Mouse (Mus musculus): Measurements from ENCODE around the gene Olfr324. TPM values are rescaled to one million over a fixed set of nuclear protein-coding genes. Genes with fewer than 3 reads are reported as not detected.

Gene Olfr324
- total RNA-seq (2021) = not detected

- DNase-seq = no peak
Observed at GRCm38 (mm10) chr11:58594814-58595213, at the start of gene Olfr324. TSS of gene Olfr324 (plus strand) at chr11:58595114.

- DNase-seq = no peak
Observed at GRCm38 (mm10) chr11:58546322-58546721, 48.6 kb upstream of the Olfr324 start, which contains the start of gene Olfr329-ps. TSS of gene Olfr329-ps (minus strand) at chr11:58546422.

- no peak for DNase-seq
Observed at GRCm38 (mm10) chr11:58555536-58555935, 39.4 kb upstream of the Olfr324 start, which contains the start of gene Olfr328. TSS of gene Olfr328 (minus strand) at chr11:58555636.

GRCm38 (mm10) chr11:58570405-58570804 is 24.5 kb upstream of the Olfr324 start, which contains the start of gene Olfr224:
TSS of gene Olfr224 (minus strand) at chr11:58570553.
- peak; percentile 55 for DNase-seq

GRCm38 (mm10) chr11:58577430-58577829 is 17.5 kb upstream of the Olfr324 start, which contains the start of gene Olfr325:
TSS of gene Olfr325 (plus strand) at chr11:58577730.
- DNase-seq = no peak

- no peak for DNase-seq
Observed at GRCm38 (mm10) chr11:58578636-58579035, 16.3 kb upstream of the Olfr324 start.

- DNase-seq = peak; percentile 71
Observed at GRCm38 (mm10) chr11:58587898-58588348, 7.0 kb upstream of the Olfr324 start.

GRCm38 (mm10) chr11:58588620-58589250 is 6.2 kb upstream of the Olfr324 start:
- DNase-seq = no peak

GRCm38 (mm10) chr11:58597837-58598236 is 2.9 kb downstream of the Olfr324 start:
- no peak for DNase-seq

GRCm38 (mm10) chr11:58602062-58602461 is 7.1 kb downstream of the Olfr324 start:
- no peak for DNase-seq

GRCm38 (mm10) chr11:58602800-58603560 is 8.1 kb downstream of the Olfr324 start:
- no peak for DNase-seq

GRCm38 (mm10) chr11:58604688-58605087 is 9.8 kb downstream of the Olfr324 start:
- DNase-seq = no peak

GRCm38 (mm10) chr11:58605228-58605627 is 10.3 kb downstream of the Olfr324 start:
- no peak for DNase-seq

- no peak for DNase-seq
Observed at GRCm38 (mm10) chr11:58606177-58606919, 11.4 kb downstream of the Olfr324 start.

- no peak for DNase-seq
Observed at GRCm38 (mm10) chr11:58607030-58607429, 12.1 kb downstream of the Olfr324 start.

- DNase-seq = no peak
Observed at GRCm38 (mm10) chr11:58613359-58613758, 18.4 kb downstream of the Olfr324 start.

- no peak for DNase-seq
Observed at GRCm38 (mm10) chr11:58614526-58614925, 19.6 kb downstream of the Olfr324 start.

- no peak for DNase-seq
Observed at GRCm38 (mm10) chr11:58615975-58616374, 21.1 kb downstream of the Olfr324 start, which contains the start of gene 2210407C18Rik. TSS of gene 2210407C18Rik (minus strand) at chr11:58616075.

- DNase-seq = no peak
Observed at GRCm38 (mm10) chr11:58618369-58618768, 23.5 kb downstream of the Olfr324 start.

- DNase-seq = no peak
Observed at GRCm38 (mm10) chr11:58618793-58619192, 23.9 kb downstream of the Olfr324 start.

GRCm38 (mm10) chr11:58626146-58626545 is 31.2 kb downstream of the Olfr324 start:
- no peak for DNase-seq

- no peak for DNase-seq
Observed at GRCm38 (mm10) chr11:58630401-58630800, 35.5 kb downstream of the Olfr324 start, which contains the start of gene Olfr323. TSS of gene Olfr323 (minus strand) at chr11:58630501.

- DNase-seq = no peak
Observed at GRCm38 (mm10) chr11:58634878-58635277, 40.0 kb downstream of the Olfr324 start.
